Mouse (Mus musculus): ENCODE results near the gene Dip2b. TPM values are rescaled to one million over a fixed set of nuclear protein-coding genes. Genes with fewer than 3 reads are reported as not detected.

Dip2b gene
- polyA plus RNA-seq, 1 experiment: 40.4 TPM

DNA sequence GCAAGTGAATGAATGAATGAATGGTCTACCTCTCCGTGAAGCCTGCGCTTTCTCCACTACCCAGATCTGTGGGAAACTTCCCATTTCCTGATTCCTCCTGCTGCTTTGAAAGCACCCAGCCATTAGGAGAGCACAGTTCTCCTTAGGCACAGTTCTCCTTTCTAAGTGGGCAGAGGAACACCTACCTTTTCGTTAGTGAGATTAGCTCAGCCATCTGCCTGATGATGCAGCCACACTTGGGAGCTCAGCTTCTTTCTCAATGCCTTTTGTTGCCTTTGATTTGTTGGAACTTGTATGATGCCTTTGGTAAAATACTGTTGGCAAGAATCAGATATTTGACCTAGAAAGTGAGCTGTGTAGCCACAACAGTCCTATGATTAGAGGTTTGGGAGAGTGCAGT is 71.5 kb downstream of the Dip2b start:
- DNase-seq: no peak
- no peak for TF ChIP-seq POLR2A (IDR thresholded peaks at IDR 0.05; ENCODE audit: borderline replicate concordance, insufficient read depth, low read length)
- TF ChIP-seq CTCF (IDR thresholded peaks at IDR 0.05; ENCODE audit: borderline replicate concordance, insufficient read depth, low read depth, low read length): no peak
- 46% methylated on average over 3 of the region's 3 CpGs for WGBS
- no peak overlapping the region for H3K27ac ChIP-seq (ENCODE audit: insufficient read depth, low read length)
- H3K27me3 ChIP-seq (ENCODE audit: control insufficient read depth, insufficient read depth, low read length): no peaks in the 10 kb centered on the region
- H3K4me3 ChIP-seq (replicated peaks; ENCODE audit: insufficient read depth, low read depth, low read length): no peak overlapping the region
- peaks cover 44% of the 10 kb centered on the region for H3K4me1 ChIP-seq (ENCODE audit: control insufficient read depth, insufficient read depth, low read length)

DNA sequence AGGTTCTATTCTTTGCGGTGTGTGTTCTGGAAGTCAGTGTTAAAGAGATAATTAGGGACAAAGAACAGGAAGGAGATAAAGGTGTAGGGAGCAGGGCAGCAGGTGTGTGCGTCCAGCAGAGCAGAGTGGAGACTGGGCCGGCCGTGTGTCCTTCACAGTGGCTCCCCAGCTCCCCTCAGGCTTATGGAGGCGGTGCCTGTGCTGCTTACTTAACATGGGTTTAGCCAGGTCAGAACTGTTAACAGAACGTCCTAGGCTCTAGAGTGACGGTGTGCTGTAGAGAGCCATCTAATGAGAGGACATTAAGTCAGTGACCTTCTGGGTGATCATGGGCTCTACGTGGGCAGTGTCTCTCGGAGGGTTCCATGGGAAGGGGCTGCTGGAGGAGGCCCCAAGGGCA is 73.4 kb downstream of the Dip2b start:
- Histone ChIP-seq H3K27me3 (ENCODE audit: control insufficient read depth, insufficient read depth, low read length) (no peaks in the 10 kb centered on the region), H3K27ac (ENCODE audit: insufficient read depth, low read length) (no peak overlapping the region), H3K4me3 (replicated peaks; ENCODE audit: insufficient read depth, low read depth, low read length) (no peak overlapping the region), H3K4me1 (ENCODE audit: control insufficient read depth, insufficient read depth, low read length) (peaks cover 45% of the 10 kb centered on the region)
- no peak for DNase-seq
- 56% methylated on average over 9 of the region's 9 CpGs for WGBS
- no peak for TF ChIP-seq CTCF (IDR thresholded peaks at IDR 0.05; ENCODE audit: borderline replicate concordance, insufficient read depth, low read depth, low read length)
- no peak for TF ChIP-seq POLR2A (IDR thresholded peaks at IDR 0.05; ENCODE audit: borderline replicate concordance, insufficient read depth, low read length)

DNA sequence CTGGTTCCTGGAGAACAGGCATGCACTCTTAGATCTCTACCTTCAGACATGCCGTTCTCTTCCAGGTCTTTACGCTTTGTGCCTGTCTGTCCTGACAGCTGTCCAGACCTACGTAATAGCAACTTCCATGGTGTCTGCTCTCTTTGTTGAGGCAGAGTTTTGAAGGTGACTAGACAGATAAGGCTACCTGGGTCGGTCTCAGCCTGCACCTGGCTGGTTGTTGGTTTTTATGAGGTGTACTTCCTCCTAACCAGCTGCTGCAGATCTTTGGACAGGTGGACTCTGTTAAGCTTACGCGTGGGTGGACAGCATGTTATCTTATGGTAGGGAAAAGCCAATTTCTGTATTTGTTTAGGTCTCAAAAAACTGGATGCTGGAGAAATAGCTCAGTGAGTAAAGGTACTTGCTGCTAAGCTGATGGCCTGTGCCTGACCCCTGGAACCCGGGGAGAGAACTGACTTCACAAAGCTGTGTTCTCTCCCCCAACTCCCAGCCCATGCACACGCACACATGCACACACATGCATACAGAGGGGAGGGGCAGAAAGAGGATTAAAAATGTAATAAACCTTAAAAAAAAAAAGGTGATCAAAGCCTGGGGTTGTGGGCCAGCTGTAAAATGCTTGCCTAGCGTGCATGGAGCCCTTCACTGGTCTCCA is 74.0 kb downstream of the Dip2b start:
- H3K4me3 ChIP-seq (replicated peaks; ENCODE audit: insufficient read depth, low read depth, low read length): no peak overlapping the region
- H3K27me3 ChIP-seq (ENCODE audit: control insufficient read depth, insufficient read depth, low read length): no peaks in the 10 kb centered on the region
- H3K27ac ChIP-seq (ENCODE audit: insufficient read depth, low read length): no peak overlapping the region
- DNase-seq: no peak
- TF ChIP-seq CTCF (IDR thresholded peaks at IDR 0.05; ENCODE audit: borderline replicate concordance, insufficient read depth, low read depth, low read length): no peak
- no peak for TF ChIP-seq POLR2A (IDR thresholded peaks at IDR 0.05; ENCODE audit: borderline replicate concordance, insufficient read depth, low read length)
- 57% methylated on average over 9 of the region's 9 CpGs for WGBS
- peaks cover 44% of the 10 kb centered on the region for H3K4me1 ChIP-seq (ENCODE audit: control insufficient read depth, insufficient read depth, low read length)

DNA sequence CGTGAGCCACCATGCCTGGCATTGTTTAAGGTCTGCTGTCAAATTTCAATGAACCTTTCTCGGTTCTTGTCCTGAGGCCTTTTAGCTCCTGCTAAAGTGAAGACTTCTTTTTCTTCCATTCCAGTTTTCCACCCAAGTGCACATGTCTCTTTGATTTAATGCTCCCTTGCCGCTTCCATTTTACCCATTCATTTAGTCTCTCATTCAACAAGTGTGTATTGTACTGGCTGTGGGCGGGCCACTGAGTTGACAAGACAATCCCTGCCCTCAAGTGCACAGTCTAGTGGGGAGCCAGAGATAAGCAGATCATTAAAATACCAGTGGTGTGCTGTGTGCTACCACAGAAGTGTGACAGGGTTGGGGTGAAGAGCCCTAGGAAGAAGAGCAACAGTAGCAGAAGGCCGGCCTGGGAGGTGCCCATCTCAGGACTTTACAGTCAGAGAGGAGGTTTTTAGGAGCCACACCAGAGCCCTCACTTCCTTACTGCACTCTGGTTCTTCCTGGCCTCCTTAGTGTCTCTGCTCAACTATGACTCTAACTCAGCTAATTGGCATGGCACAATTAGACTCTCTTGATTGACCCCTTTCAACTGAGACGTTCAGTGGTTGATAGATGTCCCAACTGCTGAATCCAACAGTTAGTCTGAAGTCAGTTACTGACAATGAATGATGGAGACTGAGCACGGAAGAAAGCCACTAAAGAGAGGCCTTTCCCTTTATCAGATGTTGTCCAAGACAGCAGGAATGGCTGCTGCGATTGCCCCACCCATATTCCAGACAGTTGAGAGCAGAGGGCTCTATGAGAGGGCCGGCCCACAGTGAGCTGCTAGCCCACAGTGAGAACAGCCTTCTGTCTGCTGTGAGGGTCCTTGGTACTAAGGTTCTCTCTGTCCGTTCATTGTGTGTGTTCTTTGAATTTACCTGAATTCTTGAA is 75.1 kb downstream of the Dip2b start:
- no peak overlapping the region for H3K4me3 ChIP-seq (replicated peaks; ENCODE audit: insufficient read depth, low read depth, low read length)
- H3K4me1 ChIP-seq (ENCODE audit: control insufficient read depth, insufficient read depth, low read length): peaks cover 34% of the 10 kb centered on the region
- TF ChIP-seq CTCF (IDR thresholded peaks at IDR 0.05; ENCODE audit: borderline replicate concordance, insufficient read depth, low read depth, low read length) (no peak), POLR2A (IDR thresholded peaks at IDR 0.05; ENCODE audit: borderline replicate concordance, insufficient read depth, low read length) (no peak)
- H3K27me3 ChIP-seq (ENCODE audit: control insufficient read depth, insufficient read depth, low read length): no peaks in the 10 kb centered on the region
- WGBS: 64% methylated on average over 10 of the region's 10 CpGs
- H3K27ac ChIP-seq (ENCODE audit: insufficient read depth, low read length): no peak overlapping the region
- no peak for DNase-seq

DNA sequence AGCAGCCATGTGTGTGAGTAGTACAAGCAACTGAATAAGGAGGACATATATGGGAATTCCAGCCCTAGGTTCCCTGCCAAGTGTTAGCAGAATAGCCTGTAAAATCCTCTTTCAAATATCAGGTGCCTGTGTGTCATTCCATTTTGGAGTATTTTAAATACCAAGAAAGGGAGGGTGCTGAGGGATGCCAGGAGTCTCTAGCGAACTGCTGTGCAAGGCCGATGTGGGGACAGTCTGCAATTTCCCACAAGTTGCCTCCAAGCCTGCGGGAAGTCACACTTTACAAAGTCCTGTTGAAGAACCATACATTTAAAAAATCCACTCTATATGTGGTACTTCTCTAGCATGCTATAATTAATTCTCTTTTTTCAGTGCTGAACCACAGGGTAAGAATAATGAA is 77.0 kb downstream of the Dip2b start:
- H3K27me3 ChIP-seq (ENCODE audit: control insufficient read depth, insufficient read depth, low read length): no peaks in the 10 kb centered on the region
- no peak overlapping the region for H3K27ac ChIP-seq (ENCODE audit: insufficient read depth, low read length)
- no peak for TF ChIP-seq POLR2A (IDR thresholded peaks at IDR 0.05; ENCODE audit: borderline replicate concordance, insufficient read depth, low read length)
- TF ChIP-seq CTCF (IDR thresholded peaks at IDR 0.05; ENCODE audit: borderline replicate concordance, insufficient read depth, low read depth, low read length): no peak
- DNase-seq: no peak
- WGBS: 59% methylated on average over 3 of the region's 3 CpGs
- peaks cover 22% of the 10 kb centered on the region for H3K4me1 ChIP-seq (ENCODE audit: control insufficient read depth, insufficient read depth, low read length)
- H3K4me3 ChIP-seq (replicated peaks; ENCODE audit: insufficient read depth, low read depth, low read length): no peak overlapping the region

DNA sequence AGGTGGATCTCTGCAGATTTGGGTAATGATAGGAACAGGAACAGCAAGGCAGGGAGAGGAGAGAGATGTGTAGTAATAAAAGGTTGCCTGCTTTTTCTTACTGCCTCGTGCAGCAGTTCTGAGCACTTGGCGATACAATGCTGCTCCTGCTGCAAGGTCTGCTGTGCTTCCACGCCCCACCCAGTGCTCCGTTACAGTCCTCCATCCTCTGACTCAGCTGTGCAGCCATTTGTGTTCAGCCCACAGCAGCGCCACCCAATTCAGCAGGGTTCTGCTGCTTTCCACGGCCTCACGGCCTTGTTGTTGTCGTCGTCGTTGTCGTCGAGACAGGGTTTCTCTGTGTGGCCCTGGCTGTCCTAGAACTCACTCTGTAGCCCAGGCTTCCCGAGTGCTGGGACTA is 77.9 kb downstream of the Dip2b start:
- WGBS: 82% methylated on average over 13 of the region's 13 CpGs
- H3K27me3 ChIP-seq (ENCODE audit: control insufficient read depth, insufficient read depth, low read length): no peaks in the 10 kb centered on the region
- no peak overlapping the region for H3K4me3 ChIP-seq (replicated peaks; ENCODE audit: insufficient read depth, low read depth, low read length)
- peaks cover 22% of the 10 kb centered on the region for H3K4me1 ChIP-seq (ENCODE audit: control insufficient read depth, insufficient read depth, low read length)
- H3K27ac ChIP-seq (ENCODE audit: insufficient read depth, low read length): no peak overlapping the region
- TF ChIP-seq CTCF (IDR thresholded peaks at IDR 0.05; ENCODE audit: borderline replicate concordance, insufficient read depth, low read depth, low read length): no peak
- TF ChIP-seq POLR2A (IDR thresholded peaks at IDR 0.05; ENCODE audit: borderline replicate concordance, insufficient read depth, low read length): no peak
- no peak for DNase-seq

DNA sequence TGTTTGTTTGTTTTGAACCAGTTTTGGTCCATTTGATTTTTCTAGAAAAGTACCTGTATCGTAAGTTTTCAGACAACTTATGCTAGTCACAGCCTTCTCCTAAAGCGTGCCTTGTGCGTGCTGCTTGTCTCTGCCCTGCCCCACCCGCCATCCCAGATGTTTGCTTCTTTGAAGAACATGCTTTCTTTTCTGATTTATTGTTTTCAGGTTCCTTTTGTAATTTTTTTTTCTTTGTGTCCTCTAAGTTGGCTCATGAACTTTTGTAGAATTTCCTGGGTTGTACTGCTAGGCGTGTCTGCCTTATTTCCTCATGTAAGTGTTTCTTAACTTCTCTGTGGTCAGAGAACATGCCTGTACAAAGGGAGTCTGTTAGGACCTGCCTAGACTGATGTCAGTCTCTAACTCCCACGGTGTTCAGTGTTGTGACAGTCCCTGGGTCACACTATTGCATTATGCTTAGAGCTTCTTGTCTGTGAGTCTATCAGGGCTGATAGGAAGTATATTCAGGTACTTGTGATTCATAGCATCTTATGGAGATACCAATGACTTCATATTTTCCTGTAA is 80.8 kb downstream of the Dip2b start:
- H3K27ac ChIP-seq (ENCODE audit: insufficient read depth, low read length): no peak overlapping the region
- no peak for TF ChIP-seq CTCF (IDR thresholded peaks at IDR 0.05; ENCODE audit: borderline replicate concordance, insufficient read depth, low read depth, low read length)
- TF ChIP-seq POLR2A (IDR thresholded peaks at IDR 0.05; ENCODE audit: borderline replicate concordance, insufficient read depth, low read length): no peak
- no peak for DNase-seq
- H3K4me1 ChIP-seq (ENCODE audit: control insufficient read depth, insufficient read depth, low read length): peaks cover 12% of the 10 kb centered on the region; the same call in 1 of the 2 replicates
- no peaks in the 10 kb centered on the region for H3K27me3 ChIP-seq (ENCODE audit: control insufficient read depth, insufficient read depth, low read length)
- H3K4me3 ChIP-seq (replicated peaks; ENCODE audit: insufficient read depth, low read depth, low read length): no peak overlapping the region
- 88% methylated on average over 6 of the region's 6 CpGs for WGBS
